Mouse (Mus musculus) forebrain, embryonic 13.5 days (tissue): ENCODE data around the gene Krtap17-1. TPM values are rescaled to one million over a fixed set of nuclear protein-coding genes. Genes with fewer than 3 reads are reported as not detected.

Experiments used
- ATAC-seq: fragments of 200-750 bp; cut with Nextera tagmentation; 2 replicates; pipeline ENCODE4 v1.8.0; 2017
- H3K27ac ChIP-seq: fragments of 300-500 bp; sonication (generic); 2 replicates; pipeline ENCODE4 v1.5.1; 2015; ENCODE audit warnings: inconsistent platforms, mild to moderate bottlenecking, moderate library complexity
- H3K27me3 ChIP-seq: fragments of 300-500 bp; sonication (generic); 2 replicates; pipeline ENCODE4 v1.6.1; 2015; ENCODE audit warnings: mild to moderate bottlenecking, inconsistent platforms
- H3K36me3 ChIP-seq: fragments of 300-500 bp; sonication (generic); 2 replicates; pipeline ENCODE4 v1.6.1; 2015; ENCODE audit warnings: mild to moderate bottlenecking, inconsistent platforms; ENCODE audit not compliant: poor library complexity, severe bottlenecking
- H3K4me1 ChIP-seq: fragments of 300-500 bp; sonication (generic); 2 replicates; pipeline ENCODE4 v1.6.1; 2015; ENCODE audit warnings: inconsistent platforms
- H3K4me2 ChIP-seq: fragments of 300-500 bp; sonication (generic); 2 replicates; pipeline ENCODE4 v1.6.1; 2015; ENCODE audit warnings: inconsistent platforms, mild to moderate bottlenecking, moderate library complexity
- H3K4me3 ChIP-seq: fragments of 300-500 bp; sonication (generic); 2 replicates; pipeline ENCODE4 v1.5.1; 2015; ENCODE audit warnings: mild to moderate bottlenecking, inconsistent platforms
- H3K9ac ChIP-seq: fragments of 300-500 bp; sonication (generic); 2 replicates; pipeline ENCODE4 v1.6.1; 2015; ENCODE audit warnings: mild to moderate bottlenecking, inconsistent platforms
- H3K9me3 ChIP-seq: fragments of 300-500 bp; sonication (generic); replicated peaks from 2 replicates; pipeline ENCODE4 v1.6.1; 2016; ENCODE audit warnings: inconsistent platforms
- WGBS: fragments of 180-500 bp; shearing (Covaris S2); methylation state at CpG from one replicate; pipeline ENCODE4 v1.1.7; 2015; 5-methylcytosine and 5-hydroxymethylcytosine counted together
- polyA plus RNA-seq: library from polyadenylated mRNA; unstranded; fragments of >200 nt; fragmentation: Nextera tagmentation; extraction: Ambion mirVana; gene quantifications from 2 replicates; pipeline ENCODE4 v1.2.1, GENCODE M21; 2015

Krtap17-1 gene
- polyA plus RNA-seq: not detected in 2 replicates

DNA sequence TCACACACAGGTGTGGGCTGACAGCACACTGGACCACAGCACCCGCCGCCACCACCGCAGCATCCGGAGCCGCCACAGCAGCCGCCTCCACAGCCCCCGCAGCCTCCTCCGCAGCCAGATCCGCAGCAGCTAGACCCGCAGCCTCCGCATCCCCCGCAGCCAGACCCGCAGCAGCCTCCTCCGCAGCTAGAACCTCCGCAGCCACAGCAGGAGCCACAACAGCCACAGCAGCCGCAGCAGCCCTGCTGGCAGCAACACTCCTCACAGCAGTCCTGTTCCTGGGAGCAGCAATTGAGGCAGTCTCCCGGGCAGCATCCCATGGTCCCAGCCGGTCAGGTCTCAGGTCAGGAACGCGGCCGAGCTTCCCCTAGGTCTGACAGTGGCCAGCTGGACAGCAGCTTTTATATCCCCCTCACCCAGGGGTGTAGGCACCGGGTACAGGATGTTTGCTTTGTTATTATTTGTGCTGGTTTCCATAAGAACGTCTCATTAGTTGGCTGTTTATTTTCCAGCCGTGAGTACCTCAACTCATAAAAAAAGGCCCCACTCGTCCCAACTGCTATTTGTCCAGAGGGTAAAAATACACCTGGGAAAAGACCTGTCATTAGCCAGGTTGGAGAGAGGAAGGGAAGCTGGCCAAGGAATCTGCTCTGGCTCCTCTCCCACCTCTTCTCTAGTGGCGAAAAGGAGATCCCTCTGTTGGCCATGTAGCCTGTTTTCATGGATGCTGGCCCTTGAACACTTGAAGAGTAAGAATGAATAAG lies at the start of gene Krtap17-1:
Gene Krtap17-1 (minus strand): TSS at position 375 of the 764 bp plus-strand sequence.
- H3K9me3 ChIP-seq: no peaks in the 10 kb centered on the region
- H3K4me2 ChIP-seq: peak within 1 kb of the TSS; percentile 40
- no peaks in the 10 kb centered on the region for H3K36me3 ChIP-seq
- ATAC-seq: no peak
- no peak within 1 kb of the TSS for H3K27ac ChIP-seq
- WGBS: 37% methylated on average over 21 of the region's 26 CpGs
- no peak within 1 kb of the TSS for H3K9ac ChIP-seq
- peaks cover 27% of the 10 kb centered on the region for H3K27me3 ChIP-seq
- 0 out of 2 replicates have a peak within 1 kb of the TSS, but pooled peaks have one; percentile 9 for H3K4me3 ChIP-seq
- no peaks in the 10 kb centered on the region for H3K4me1 ChIP-seq

- Histone ChIP-seq H3K4me3 (no peak within 1 kb of the TSS), H3K9me3 (no peaks in the 10 kb centered on the region), H3K36me3 (no peaks in the 10 kb centered on the region), H3K9ac (no peak within 1 kb of the TSS), H3K4me1 (no peaks in the 10 kb centered on the region), H3K4me2 (no peak within 1 kb of the TSS), H3K27me3 (no peaks in the 10 kb centered on the region), H3K27ac (no peak within 1 kb of the TSS)
- 89% methylated on average over 6 of the region's 6 CpGs for WGBS
- no peak for ATAC-seq
Observed at GRCm38 (mm10) chr11:100041454-100041853, 47.7 kb upstream of the Krtap17-1 start, which contains the start of gene Krt34. TSS of gene Krt34 (minus strand) at chr11:100041554.

DNA sequence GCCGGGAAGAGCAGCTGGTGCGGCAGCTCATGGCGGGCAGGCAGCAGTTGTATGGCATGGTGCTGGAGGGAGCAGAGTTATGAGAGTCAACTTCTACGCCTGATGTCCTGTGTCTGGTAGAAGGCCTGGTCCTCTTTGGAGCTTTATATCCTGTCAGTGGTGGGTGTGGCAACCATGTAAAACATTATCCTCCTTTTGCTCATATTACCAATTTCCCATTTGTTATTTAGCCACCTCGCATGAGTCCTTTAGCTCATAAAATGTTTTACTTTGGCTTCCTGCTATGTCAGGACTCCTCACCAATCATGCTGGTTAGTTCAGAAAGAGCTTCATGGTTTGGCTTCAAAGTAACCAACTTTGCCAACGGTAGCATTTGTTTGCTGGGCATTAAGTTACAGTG lies 36.0 kb upstream of the Krtap17-1 start, which contains the start of gene Krt33b:
Gene Krt33b (minus strand): TSS at position 101 of the 400 bp plus-strand sequence.
- Histone ChIP-seq H3K27me3 (no peaks in the 10 kb centered on the region), H3K4me3 (no peak within 1 kb of the TSS), H3K27ac (no peak within 1 kb of the TSS), H3K4me2 (no peak within 1 kb of the TSS), H3K4me1 (no peaks in the 10 kb centered on the region), H3K9ac (no peak within 1 kb of the TSS), H3K9me3 (no peaks in the 10 kb centered on the region), H3K36me3 (no peaks in the 10 kb centered on the region)
- WGBS: 87% methylated on average over 6 of the region's 6 CpGs
- no peak for ATAC-seq

DNA sequence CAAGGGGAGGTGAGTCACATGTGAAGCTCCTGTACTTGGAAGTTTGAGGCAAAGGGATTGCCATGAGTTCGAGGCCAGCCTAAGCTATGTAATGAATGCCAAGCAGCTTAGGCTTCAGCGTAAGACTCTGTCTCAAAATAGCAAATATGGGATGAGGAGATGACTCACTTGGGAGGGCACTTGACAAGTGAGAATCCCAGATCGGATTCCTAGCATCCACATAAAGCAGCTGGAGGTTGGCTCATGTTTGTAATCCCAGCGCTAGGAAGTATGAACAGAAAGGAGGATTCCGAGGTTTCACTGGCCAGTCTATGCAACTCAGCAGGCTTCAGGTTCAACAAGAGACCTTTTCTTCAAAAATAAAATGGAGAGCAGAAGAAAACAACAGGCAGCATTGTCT lies 27.6 kb upstream of the Krtap17-1 start:
- Histone ChIP-seq H3K4me1 (no peaks in the 10 kb centered on the region), H3K9me3 (no peaks in the 10 kb centered on the region), H3K4me2 (no peak overlapping the region), H3K9ac (no peak overlapping the region), H3K27ac (no peak overlapping the region), H3K4me3 (no peak overlapping the region), H3K27me3 (no peaks in the 10 kb centered on the region), H3K36me3 (no peaks in the 10 kb centered on the region)
- ATAC-seq: no peak
- 86% methylated on average over 5 of the region's 5 CpGs for WGBS

- Histone ChIP-seq H3K4me2 (no peak overlapping the region), H3K9me3 (no peaks in the 10 kb centered on the region), H3K27ac (no peak overlapping the region), H3K9ac (no peak overlapping the region), H3K4me1 (no peaks in the 10 kb centered on the region), H3K27me3 (no peaks in the 10 kb centered on the region), H3K36me3 (no peaks in the 10 kb centered on the region), H3K4me3 (no peak overlapping the region)
- 94% methylated on average over 1 of the region's 1 CpGs for WGBS
- no peak for ATAC-seq
Observed at GRCm38 (mm10) chr11:100019466-100019865, 25.7 kb upstream of the Krtap17-1 start.

GRCm38 (mm10) chr11:100016112-100016511 lies 22.3 kb upstream of the Krtap17-1 start, which contains the start of gene Krt33a:
TSS of gene Krt33a (minus strand) at chr11:100016212.
- Histone ChIP-seq H3K36me3 (no peaks in the 10 kb centered on the region), H3K4me1 (no peaks in the 10 kb centered on the region), H3K27ac (no peak within 1 kb of the TSS), H3K4me3 (no peak within 1 kb of the TSS), H3K4me2 (no peak within 1 kb of the TSS), H3K27me3 (no peaks in the 10 kb centered on the region), H3K9me3 (no peaks in the 10 kb centered on the region), H3K9ac (no peak within 1 kb of the TSS)
- no peak for ATAC-seq
- WGBS: 92% methylated on average over 4 of the region's 4 CpGs

DNA sequence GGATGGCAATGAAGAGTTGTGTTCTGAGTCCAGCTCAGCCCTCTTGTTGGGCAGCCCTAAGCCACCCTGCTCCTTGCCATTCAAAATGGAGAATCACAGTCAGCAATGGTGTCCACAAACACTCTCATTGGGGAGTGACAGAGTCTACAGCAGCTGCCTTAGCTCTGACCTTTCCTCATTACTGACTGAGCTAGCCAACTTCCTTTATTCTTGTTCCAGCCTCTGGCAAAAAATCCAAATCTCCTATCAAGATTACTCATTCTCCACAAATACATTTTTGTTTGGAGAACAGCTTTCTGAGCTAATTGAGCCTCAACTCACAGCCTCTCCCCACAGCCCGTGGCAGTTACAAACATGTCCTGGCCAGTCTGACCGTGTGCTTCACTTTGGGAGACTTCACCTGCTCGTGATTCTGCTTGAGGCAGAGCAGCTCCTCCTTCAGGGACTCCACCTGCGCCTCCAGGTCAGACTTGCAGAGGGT lies 19.9 kb upstream of the Krtap17-1 start:
- Histone ChIP-seq H3K27me3 (no peaks in the 10 kb centered on the region), H3K4me3 (no peak overlapping the region), H3K27ac (no peak overlapping the region), H3K4me1 (no peaks in the 10 kb centered on the region), H3K9me3 (no peaks in the 10 kb centered on the region), H3K9ac (no peak overlapping the region), H3K4me2 (no peak overlapping the region), H3K36me3 (no peaks in the 10 kb centered on the region)
- WGBS: 83% methylated on average over 4 of the region's 4 CpGs
- no peak for ATAC-seq

DNA sequence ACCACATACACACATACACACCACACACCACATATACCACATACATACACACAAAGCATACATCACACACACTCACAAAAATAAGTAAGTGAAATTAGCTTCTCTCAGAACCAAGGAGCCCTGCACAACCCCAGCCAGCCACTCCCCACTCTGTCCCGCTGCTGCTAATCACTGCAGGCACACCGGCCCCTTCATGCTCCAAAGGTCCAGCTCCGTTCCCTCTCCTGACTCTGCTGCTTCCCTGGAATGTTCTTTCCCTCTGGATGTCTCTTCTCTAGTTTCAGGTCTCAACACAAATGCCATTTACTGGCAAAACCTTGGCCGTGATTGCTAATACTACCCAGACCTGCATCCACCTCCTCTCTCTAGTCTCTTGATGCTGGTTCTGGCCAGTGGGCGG lies 16.9 kb upstream of the Krtap17-1 start:
- WGBS: 87% methylated on average over 5 of the region's 5 CpGs
- H3K9me3 ChIP-seq: no peaks in the 10 kb centered on the region
- no peak overlapping the region for H3K4me2 ChIP-seq
- no peak for ATAC-seq
- no peaks in the 10 kb centered on the region for H3K36me3 ChIP-seq
- no peak overlapping the region for H3K27ac ChIP-seq
- H3K9ac ChIP-seq: no peak overlapping the region
- H3K4me3 ChIP-seq: no peak overlapping the region
- no peaks in the 10 kb centered on the region for H3K4me1 ChIP-seq
- no peaks in the 10 kb centered on the region for H3K27me3 ChIP-seq

GRCm38 (mm10) chr11:100008336-100008735 lies 14.5 kb upstream of the Krtap17-1 start:
- no peak for ATAC-seq
- no peaks in the 10 kb centered on the region for H3K4me1 ChIP-seq
- H3K27ac ChIP-seq: no peak overlapping the region
- no peaks in the 10 kb centered on the region for H3K27me3 ChIP-seq
- 84% methylated on average over 5 of the region's 5 CpGs for WGBS
- H3K9me3 ChIP-seq: no peaks in the 10 kb centered on the region
- no peak overlapping the region for H3K4me2 ChIP-seq
- no peaks in the 10 kb centered on the region for H3K36me3 ChIP-seq
- no peak overlapping the region for H3K4me3 ChIP-seq
- no peak overlapping the region for H3K9ac ChIP-seq

DNA sequence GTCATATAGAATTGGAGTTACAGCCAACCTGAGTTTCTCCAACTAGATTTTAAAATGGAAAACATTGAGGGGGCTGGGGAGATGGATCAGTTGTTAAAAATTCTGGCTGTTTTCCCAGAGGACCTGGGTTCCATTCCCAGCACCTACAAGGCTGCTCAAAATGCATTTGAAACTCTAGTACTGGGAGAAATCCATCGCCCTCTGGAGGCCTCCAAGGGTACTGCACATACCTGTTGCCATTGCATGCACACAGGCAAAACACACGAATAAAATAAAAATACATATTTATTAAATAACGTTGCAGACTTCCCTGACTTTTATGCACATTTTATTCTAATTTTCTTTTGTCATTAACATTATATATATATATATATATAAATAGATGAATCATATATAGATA lies 12.8 kb upstream of the Krtap17-1 start:
- H3K9me3 ChIP-seq: 0 out of 2 replicates have a peak, but pooled peaks cover 2% of the 10 kb centered on the region
- no peaks in the 10 kb centered on the region for H3K27me3 ChIP-seq
- no peak overlapping the region for H3K27ac ChIP-seq
- no peaks in the 10 kb centered on the region for H3K4me1 ChIP-seq
- no peaks in the 10 kb centered on the region for H3K36me3 ChIP-seq
- H3K4me2 ChIP-seq: no peak overlapping the region
- H3K9ac ChIP-seq: no peak overlapping the region
- WGBS: 59% methylated on average over 3 of the region's 3 CpGs
- no peak for ATAC-seq
- H3K4me3 ChIP-seq: no peak overlapping the region

DNA sequence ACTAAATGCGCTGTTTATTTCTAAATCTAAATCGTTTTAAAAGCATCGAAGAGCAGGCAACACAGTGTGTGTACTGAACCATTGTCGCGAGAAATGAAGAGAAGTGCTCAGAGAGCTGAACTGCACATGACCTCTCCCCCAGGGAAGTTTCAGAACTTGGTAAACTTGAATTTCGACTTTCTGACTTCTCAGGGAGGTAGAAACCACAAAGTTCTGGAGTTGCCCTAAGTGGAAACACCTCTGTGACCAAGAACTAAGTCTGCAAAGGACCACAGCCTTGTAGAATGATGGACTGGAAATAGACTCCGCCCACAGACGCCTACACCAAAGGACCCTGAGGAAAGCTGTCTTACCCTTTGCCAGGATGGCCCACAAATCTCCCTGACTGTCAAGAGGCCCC lies 12.1 kb upstream of the Krtap17-1 start:
- Histone ChIP-seq H3K27me3 (no peaks in the 10 kb centered on the region), H3K4me1 (no peaks in the 10 kb centered on the region), H3K9me3 (0 out of 2 replicates have a peak, but pooled peaks cover 4% of the 10 kb centered on the region), H3K9ac (no peak overlapping the region), H3K4me2 (no peak overlapping the region), H3K27ac (no peak overlapping the region), H3K4me3 (no peak overlapping the region), H3K36me3 (no peaks in the 10 kb centered on the region)
- 90% methylated on average over 8 of the region's 8 CpGs for WGBS
- ATAC-seq: no peak

DNA sequence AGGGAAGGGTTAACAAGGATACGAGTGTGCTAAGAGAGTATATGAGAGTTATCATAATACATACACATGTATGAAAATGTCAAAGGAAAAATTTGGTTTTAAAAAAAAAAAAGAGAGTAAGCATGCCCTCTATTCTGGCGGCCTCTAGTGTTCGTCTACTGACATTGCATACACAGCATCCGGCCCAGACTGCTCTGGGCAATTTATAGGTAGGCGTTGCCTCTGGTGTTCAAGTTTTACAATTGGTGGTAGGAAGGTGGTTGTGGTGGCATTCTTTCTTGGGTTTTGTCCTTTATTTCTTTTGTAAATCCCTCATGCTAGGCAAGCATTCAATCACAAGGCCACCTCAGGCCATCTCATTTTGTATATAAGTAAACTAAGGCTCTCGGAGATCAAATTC lies 11.1 kb upstream of the Krtap17-1 start:
- Histone ChIP-seq H3K27ac (no peak overlapping the region), H3K9ac (no peak overlapping the region), H3K4me1 (no peaks in the 10 kb centered on the region), H3K4me3 (no peak overlapping the region), H3K9me3 (0 out of 2 replicates have a peak, but pooled peaks cover 4% of the 10 kb centered on the region), H3K27me3 (no peaks in the 10 kb centered on the region), H3K36me3 (no peaks in the 10 kb centered on the region), H3K4me2 (no peak overlapping the region)
- no peak for ATAC-seq
- WGBS: 31% methylated on average over 6 of the region's 6 CpGs
